Mouse (Mus musculus) MEL (cell line): ENCODE data around the gene Capn8. TPM values are rescaled to one million over a fixed set of nuclear protein-coding genes. Genes with fewer than 3 reads are reported as not detected.
A peak's percentile ranks its signal among the peaks of the same experiment; 100 is the strongest.

Source experiments
- DNase-seq: peaks from one replicate; pipeline ENCODE4 v3.0.0; 2011; ENCODE audit warnings: low read depth, low spot score
- H3K27ac ChIP-seq: 2 replicates; pipeline ENCODE4 v1.5.1; 2012; ENCODE audit warnings: low read depth, mild to moderate bottlenecking, control low read depth, low read length, moderate library complexity; ENCODE audit not compliant: control insufficient read depth
- H3K27me3 ChIP-seq, 2 experiments: fragments of 150-350 bp in 1 of 2; sonication (generic) in 1 of 2; 2 replicates each; pipeline ENCODE4 v1.6.1; 2012; ENCODE audit warnings: low read length in 2 of 2, mild to moderate bottlenecking in 2 of 2, improper control_type of control experiment in 1 of 2, moderate library complexity in 1 of 2; ENCODE audit not compliant: insufficient read depth in 2 of 2, control insufficient read depth in 1 of 2
- H3K36me3 ChIP-seq, 2 experiments: 2 replicates each; pipeline ENCODE4 v1.6.1; 2012 to 2014; ENCODE audit warnings: low read length in 2 of 2, improper control_type of control experiment in 1 of 2, inconsistent platforms in 1 of 2, mild to moderate bottlenecking in 1 of 2; ENCODE audit not compliant: insufficient read depth in 2 of 2, control insufficient read depth in 1 of 2
- H3K4me1 ChIP-seq, 2 experiments: fragments of 150-350 bp in 1 of 2; sonication (generic) in 1 of 2; 2 replicates each; pipeline ENCODE4 v1.6.1; 2012; ENCODE audit warnings: low read length in 2 of 2, improper control_type of control experiment in 1 of 2, mild to moderate bottlenecking in 1 of 2; ENCODE audit not compliant: insufficient read depth in 2 of 2, control insufficient read depth in 1 of 2
- H3K4me3 ChIP-seq, 2 experiments: fragments of 150-350 bp in 1 of 2; sonication (generic) in 1 of 2; 2 replicates each; pipeline ENCODE4 v1.5.1; 2012; ENCODE audit warnings: low read depth in 2 of 2, low read length in 2 of 2, mild to moderate bottlenecking in 2 of 2, moderate library complexity in 2 of 2, control low read depth in 1 of 2, improper control_type of control experiment in 1 of 2; ENCODE audit not compliant: control insufficient read depth in 1 of 2, insufficient read depth in 1 of 2
- H3K79me2 ChIP-seq: 2 replicates; pipeline ENCODE4 v1.6.1; 2012; ENCODE audit warnings: mild to moderate bottlenecking, low read length, moderate library complexity; ENCODE audit not compliant: control insufficient read depth, poor library complexity, insufficient read depth
- H3K9ac ChIP-seq: 2 replicates; pipeline ENCODE4 v1.6.1; 2012; ENCODE audit warnings: low read depth, mild to moderate bottlenecking, control low read depth, low read length, moderate library complexity; ENCODE audit not compliant: control insufficient read depth, poor library complexity, severe bottlenecking
- H3K9me3 ChIP-seq: fragments of 150-350 bp; sonication (generic); replicated peaks from 2 replicates; pipeline ENCODE4 v1.6.1; 2012; ENCODE audit warnings: mild to moderate bottlenecking, low read length, improper control_type of control experiment, moderate library complexity; ENCODE audit not compliant: insufficient read depth
- BHLHE40 ChIP-seq: IDR thresholded peaks from 2 replicates; pipeline ENCODE4 v1.6.1; 2012; ENCODE audit warnings: low read depth, mild to moderate bottlenecking, inconsistent platforms, low read length, improper control_type of control experiment, borderline replicate concordance
- CTCF ChIP-seq, 3 experiments: IDR thresholded peaks in 2 of 3; conservative IDR thresholded peaks in 1 of 3; 2 replicates each; pipeline ENCODE4 v1.5.1; 2011 to 2012; ENCODE audit warnings: low read length in 3 of 3, low read depth in 2 of 3, mild to moderate bottlenecking in 2 of 3, improper control_type of control experiment in 1 of 3, inconsistent platforms in 1 of 3, mixed read lengths in 1 of 3, moderate library complexity in 1 of 3; ENCODE audit not compliant: control insufficient read depth in 1 of 3, insufficient read depth in 1 of 3, poor library complexity in 1 of 3, severe bottlenecking in 1 of 3
- ELF1 ChIP-seq: IDR thresholded peaks from 2 replicates; pipeline ENCODE4 v1.6.1; 2014; ENCODE audit warnings: low read depth, mild to moderate bottlenecking, inconsistent platforms, low read length, improper control_type of control experiment, moderate library complexity
- EP300 ChIP-seq, 2 experiments: IDR thresholded peaks; 2 replicates each; pipeline ENCODE4 v1.6.1; 2011; ENCODE audit warnings: improper control_type of control experiment in 2 of 2, low read length in 2 of 2, low read depth in 1 of 2, mild to moderate bottlenecking in 1 of 2
- ETS1 ChIP-seq: IDR thresholded peaks from 2 replicates; pipeline ENCODE4 v1.6.1; 2012; ENCODE audit warnings: low read depth, mild to moderate bottlenecking, inconsistent platforms, low read length, improper control_type of control experiment, moderate library complexity
- GABPA ChIP-seq: IDR thresholded peaks from 2 replicates; pipeline ENCODE4 v1.6.1; 2012; ENCODE audit warnings: low read depth, mild to moderate bottlenecking, inconsistent platforms, low read length, improper control_type of control experiment, moderate library complexity
- GATA1 ChIP-seq: IDR thresholded peaks from 2 replicates; pipeline ENCODE4 v1.6.1; 2011; ENCODE audit warnings: low read depth, low read length, improper control_type of control experiment
- HCFC1 ChIP-seq: IDR thresholded peaks from 2 replicates; pipeline ENCODE4 v1.6.1; 2012; ENCODE audit warnings: low read depth, mild to moderate bottlenecking, inconsistent platforms, low read length, improper control_type of control experiment, moderate library complexity
- JUND ChIP-seq: IDR thresholded peaks from 2 replicates; pipeline ENCODE4 v1.6.1; 2011; ENCODE audit warnings: low read depth, mild to moderate bottlenecking, improper control_type of control experiment, low read length
- MAZ ChIP-seq: IDR thresholded peaks from 2 replicates; pipeline ENCODE4 v1.6.1; 2012; ENCODE audit warnings: low read depth, mild to moderate bottlenecking, inconsistent platforms, low read length, improper control_type of control experiment
- MEF2A ChIP-seq: IDR thresholded peaks from 2 replicates; pipeline ENCODE4 v1.6.1; 2014; ENCODE audit warnings: low read depth, mild to moderate bottlenecking, inconsistent platforms, low read length, improper control_type of control experiment; ENCODE audit not compliant: poor library complexity, insufficient replicate concordance, severe bottlenecking; ENCODE audit errors: extremely low read depth
- MXI1 ChIP-seq: IDR thresholded peaks from 2 replicates; pipeline ENCODE4 v1.6.1; 2011; ENCODE audit warnings: mild to moderate bottlenecking, low read depth, low read length, improper control_type of control experiment
- MYB ChIP-seq: IDR thresholded peaks from 2 replicates; pipeline ENCODE4 v1.6.1; 2011; ENCODE audit warnings: mild to moderate bottlenecking, low read depth, low read length, improper control_type of control experiment
- MYC ChIP-seq: IDR thresholded peaks from 2 replicates; pipeline ENCODE4 v1.6.1; 2011; ENCODE audit warnings: low read depth, mild to moderate bottlenecking, low read length, improper control_type of control experiment, moderate library complexity
- NELFE ChIP-seq: IDR thresholded peaks from 2 replicates; pipeline ENCODE4 v1.6.1; 2011; ENCODE audit warnings: low read depth, low read length, improper control_type of control experiment
- POLR2A ChIP-seq, 2 experiments: IDR thresholded peaks; 2 replicates each; pipeline ENCODE4 v1.6.1; 2011 to 2012; ENCODE audit warnings: low read length in 2 of 2, mild to moderate bottlenecking in 2 of 2, control low read depth in 1 of 2, improper control_type of control experiment in 1 of 2, low read depth in 1 of 2, moderate library complexity in 1 of 2; ENCODE audit not compliant: control insufficient read depth in 1 of 2, insufficient read depth in 1 of 2, poor library complexity in 1 of 2
- POLR2AphosphoS2 ChIP-seq: IDR thresholded peaks from 2 replicates; pipeline ENCODE4 v1.6.1; 2011; ENCODE audit warnings: low read length, improper control_type of control experiment
- POLR2AphosphoS5 ChIP-seq: IDR thresholded peaks from 2 replicates; pipeline ENCODE4 v1.6.1; 2012; ENCODE audit warnings: low read depth, borderline replicate concordance, mild to moderate bottlenecking, inconsistent platforms, low read length, moderate library complexity, mixed read lengths
- RCOR1 ChIP-seq: IDR thresholded peaks from 2 replicates; pipeline ENCODE4 v1.6.1; 2012; ENCODE audit warnings: low read depth, mild to moderate bottlenecking, inconsistent platforms, low read length, improper control_type of control experiment
- SIN3A ChIP-seq: IDR thresholded peaks from 2 replicates; pipeline ENCODE4 v1.6.1; 2012; ENCODE audit warnings: low read length, improper control_type of control experiment, inconsistent platforms
- SMC3 ChIP-seq: IDR thresholded peaks from 2 replicates; pipeline ENCODE4 v1.6.1; 2011; ENCODE audit warnings: low read depth, low read length, improper control_type of control experiment
- TAL1 ChIP-seq: IDR thresholded peaks from 2 replicates; pipeline ENCODE4 v1.6.1; 2012; ENCODE audit warnings: mild to moderate bottlenecking, inconsistent platforms, low read length, moderate library complexity, mixed read lengths
- TBP ChIP-seq: IDR thresholded peaks from 2 replicates; pipeline ENCODE4 v1.8.0; 2011; ENCODE audit warnings: low read depth, low read length, improper control_type of control experiment
- TCF12 ChIP-seq: IDR thresholded peaks from 2 replicates; pipeline ENCODE4 v1.6.1; 2014; ENCODE audit warnings: low read depth, mild to moderate bottlenecking, inconsistent platforms, low read length, improper control_type of control experiment, moderate library complexity
- UBTF ChIP-seq: IDR thresholded peaks from 2 replicates; pipeline ENCODE4 v1.6.1; 2012; ENCODE audit warnings: low read depth, mild to moderate bottlenecking, inconsistent platforms, low read length, improper control_type of control experiment, moderate library complexity, borderline replicate concordance; ENCODE audit not compliant: insufficient read depth
- USF2 ChIP-seq, 2 experiments: IDR thresholded peaks; 2 replicates each; pipeline ENCODE4 v1.6.1; 2011 to 2012; ENCODE audit warnings: improper control_type of control experiment in 2 of 2, low read length in 2 of 2, borderline replicate concordance in 1 of 2, inconsistent platforms in 1 of 2, low read depth in 1 of 2, mild to moderate bottlenecking in 1 of 2; ENCODE audit not compliant: insufficient read depth in 1 of 2
- ZKSCAN1 ChIP-seq: IDR thresholded peaks from 2 replicates; pipeline ENCODE4 v1.6.1; 2012; ENCODE audit warnings: low read depth, mild to moderate bottlenecking, inconsistent platforms, low read length, improper control_type of control experiment, moderate library complexity
- ZNF384 ChIP-seq: IDR thresholded peaks from 2 replicates; pipeline ENCODE4 v1.6.1; 2012; ENCODE audit warnings: low read depth, mild to moderate bottlenecking, inconsistent platforms, low read length, improper control_type of control experiment
- polyA plus RNA-seq, 2 experiments: library from polyadenylated mRNA; stranded (reverse) in 1 of 2; unstranded in 1 of 2; fragments of >175 nt in 1 of 2; fragments of >200 nt in 1 of 2; gene quantifications; 2 replicates each; pipeline versions ENCODE4 v1.2.1 to v1.2.4; 2012; ENCODE audit warnings: low replicate concordance in 2 of 2, low read depth in 1 of 2; ENCODE audit not compliant: insufficient read length in 2 of 2, insufficient read depth in 1 of 2, missing spikeins in 1 of 2
- total RNA-seq: library from RNA; depleted of rRNA; stranded (reverse); fragments of 300-350 nt; gene quantifications from 2 replicates; pipeline ENCODE4 v1.2.3, GENCODE M21; 2012

Capn8 gene
- total and polyA plus RNA-seq, 3 experiments, result not detected

GRCm38 (mm10) chr1:182527921-182528858 lies 36.6 kb upstream of the Capn8 start:
- Histone ChIP-seq H3K27me3 (no peaks in the 10 kb centered on the region), H3K9me3 (no peaks in the 10 kb centered on the region)

GRCm38 (mm10) chr1:182533583-182533982 lies 31.2 kb upstream of the Capn8 start:
- no peak overlapping the region for H3K4me3 ChIP-seq
- TF ChIP-seq GABPA, result no peak
- no peak for TF ChIP-seq JUND
- no peak for TF ChIP-seq TAL1
- no peak for TF ChIP-seq ZKSCAN1
- TF ChIP-seq CTCF (IDR thresholded peaks at IDR 0.05 in 2 of 3, conservative IDR thresholded peaks at IDR 0.05 in 1 of 3; ENCODE audit: control insufficient read depth in 1 of 3, insufficient read depth in 1 of 3, low read depth in 2 of 3, low read length in 3 of 3, poor library complexity in 1 of 3, severe bottlenecking in 1 of 3), result no peak
- TF ChIP-seq ELF1, result no peak
- no peak for TF ChIP-seq NELFE
- TF ChIP-seq MYC, result no peak
- TF ChIP-seq HCFC1, result no peak
- no peak for TF ChIP-seq TCF12
- TF ChIP-seq MAZ, result no peak
- TF ChIP-seq SMC3, result no peak
- no peak for TF ChIP-seq RCOR1

More at GRCm38 (mm10) chr1:182527921-182528858, 36.6 kb upstream of the Capn8 start:
- DNase-seq, result peak; percentile 88
- Histone ChIP-seq H3K4me1 (peaks cover 0 to 24% of the 10 kb centered on the region in 2 experiments; a peak in 2 of 4 replicates), H3K36me3 (peaks cover 0 to 2% of the 10 kb centered on the region in 2 experiments; a peak in 2 of 4 replicates), H3K9ac (peak overlapping the region; percentile 63), H3K27ac (peak overlapping the region; percentile 77), H3K79me2 (no peaks in the 10 kb centered on the region), H3K4me3 (peak overlapping the region; percentile 42 to 54)
- TF ChIP-seq USF2 (IDR thresholded peaks at IDR 0.05; ENCODE audit: borderline replicate concordance in 1 of 2, insufficient read depth in 1 of 2, low read depth in 1 of 2, low read length in 2 of 2) (no peak), SIN3A (peak; percentile 9; the same call in 1 of the 2 replicates), ETS1 (peak; percentile 57), POLR2A (IDR thresholded peaks at IDR 0.05; ENCODE audit: control insufficient read depth in 1 of 2, insufficient read depth in 1 of 2, low read depth in 1 of 2, low read length in 2 of 2, poor library complexity in 1 of 2) (peak in 1 of 2 experiments; percentile 55; a peak in 2 of 4 replicates), CTCF (IDR thresholded peaks at IDR 0.05 in 2 of 3, conservative IDR thresholded peaks at IDR 0.05 in 1 of 3; ENCODE audit: control insufficient read depth in 1 of 3, insufficient read depth in 1 of 3, low read depth in 2 of 3, low read length in 3 of 3, poor library complexity in 1 of 3, severe bottlenecking in 1 of 3) (no peak), NELFE (peak; percentile 34; the same call in 1 of the 2 replicates), ZNF384 (no peak), POLR2AphosphoS5 (no peak), TCF12 (0 out of 2 replicates have a peak, but pooled peaks have one; percentile 7), MXI1 (0 out of 2 replicates have a peak, but pooled peaks have one; percentile 11), POLR2AphosphoS2 (no peak), EP300 (IDR thresholded peaks at IDR 0.05; ENCODE audit: low read depth in 1 of 2, low read length in 2 of 2) (peak; percentile 7 to 47; a peak in 2 of 4 replicates), SMC3 (no peak), GATA1 (no peak), GABPA (no peak), MYB (no peak), HCFC1 (0 out of 2 replicates have a peak, but pooled peaks have one; percentile 20), TBP (peak; percentile 76), ZKSCAN1 (no peak), UBTF (0 out of 2 replicates have a peak, but pooled peaks have one; percentile 46), MYC (peak; percentile 13; the same call in 1 of the 2 replicates), BHLHE40 (no peak), MEF2A (no peak)

More at GRCm38 (mm10) chr1:182533583-182533982, 31.2 kb upstream of the Capn8 start:
- no peaks in the 10 kb centered on the region for H3K9me3 ChIP-seq
- no peak overlapping the region for H3K27ac ChIP-seq
- H3K36me3 ChIP-seq, result no peaks in the 10 kb centered on the region
- no peak overlapping the region for H3K9ac ChIP-seq
- no peaks in the 10 kb centered on the region for H3K27me3 ChIP-seq
- DNase-seq, result no peak
- no peaks in the 10 kb centered on the region for H3K4me1 ChIP-seq
- H3K79me2 ChIP-seq, result no peaks in the 10 kb centered on the region
